Mouse (Mus musculus) cerebellum, adult 9-11 months (tissue): ENCODE measurements at regions not wholly inside any gene's neighbourhood (a gene's known extent, or its start where the extent isn't known, plus 50 kb on each side); places are given as distances from the start of the nearest gene placed in this dataset.

ENCODE experiments used
- DNase-seq: peaks from one replicate; pipeline ENCODE4 v3.0.0; 2022

- no peak for DNase-seq
These were observed 92.1 kb upstream of the Ins2 start for GRCm38 (mm10) chr7:142835319-142835718.

GRCm38 (mm10) chr7:142830969-142831673, 87.9 kb upstream of the Ins2 start:
- DNase-seq, result no peak

- DNase-seq, result no peak
These were observed 67.5 kb upstream of the Ins2 start for GRCm38 (mm10) chr7:142810711-142811110.

GRCm38 (mm10) chr7:142799424-142799823, 56.2 kb upstream of the Ins2 start:
- peak; percentile 5 for DNase-seq

- no peak for DNase-seq
These were observed 51.3 kb upstream of the Ins2 start for GRCm38 (mm10) chr7:142794481-142794880.
